Mouse (Mus musculus) hindbrain, embryonic 14.5 days (tissue): Measurements from ENCODE around the gene Fads2. TPM values are rescaled to one million over a fixed set of nuclear protein-coding genes. Genes with fewer than 3 reads are reported as not detected.
A peak's percentile ranks its signal among the peaks of the same experiment; 100 is the strongest.

Experiments used
- ATAC-seq: fragments of 200-750 bp; cut with Nextera tagmentation; 2 replicates; pipeline ENCODE4 v1.8.0; 2017; ENCODE audit warnings: moderate number of reproducible peaks, mild to moderate bottlenecking, moderate TSS enrichment, moderate library complexity; ENCODE audit not compliant: low FRiP score
- DNase-seq: peaks from one replicate; pipeline ENCODE4 v3.0.0-alpha.2; 2015; ENCODE audit warnings: low spot score
- H3K27ac ChIP-seq: fragments of 300-500 bp; sonication (generic); 2 replicates; pipeline ENCODE4 v1.5.1; 2014; ENCODE audit warnings: mild to moderate bottlenecking, moderate library complexity
- H3K27me3 ChIP-seq: fragments of 300-500 bp; sonication (generic); 2 replicates; pipeline ENCODE4 v1.6.1; 2014; ENCODE audit warnings: mild to moderate bottlenecking, low read length, mixed read lengths; ENCODE audit not compliant: control insufficient read depth, insufficient read depth
- H3K36me3 ChIP-seq: fragments of 300-500 bp; sonication (generic); replicated peaks from 2 replicates; pipeline ENCODE4 v1.6.1; 2014; ENCODE audit not compliant: control insufficient read depth, insufficient read depth
- H3K4me1 ChIP-seq: fragments of 300-500 bp; sonication (generic); replicated peaks from 2 replicates; pipeline ENCODE4 v1.6.1; 2014; ENCODE audit warnings: antibody characterized with exemption, low read length, mixed read lengths; ENCODE audit not compliant: control insufficient read depth, insufficient read depth
- H3K4me2 ChIP-seq: fragments of 300-500 bp; sonication (generic); replicated peaks from 2 replicates; pipeline ENCODE4 v1.6.1; 2014; ENCODE audit warnings: mild to moderate bottlenecking, moderate library complexity
- H3K4me3 ChIP-seq: fragments of 300-500 bp; sonication (generic); replicated peaks from 2 replicates; pipeline ENCODE4 v1.5.1; 2014; ENCODE audit warnings: mild to moderate bottlenecking, low read length
- H3K9ac ChIP-seq: fragments of 300-500 bp; sonication (generic); 2 replicates; pipeline ENCODE4 v1.6.1; 2014
- H3K9me3 ChIP-seq: fragments of 300-500 bp; sonication (generic); 2 replicates; pipeline ENCODE4 v1.6.1; 2016; ENCODE audit warnings: low read length; ENCODE audit not compliant: control insufficient read depth
- WGBS: fragments of 180-500 bp; shearing (Covaris S2); extraction: QIAGEN DNeasy Blood & Tissue Kit; methylation state at CpG from one replicate; pipeline ENCODE4 v1.1.7; 2014; 5-methylcytosine and 5-hydroxymethylcytosine counted together
- polyA plus RNA-seq: library from polyadenylated mRNA; unstranded; fragments of >200 nt; fragmentation: Nextera tagmentation; extraction: Ambion mirVana; gene quantifications from 2 replicates; pipeline ENCODE4 v1.2.1, GENCODE M21; 2014

The Fads2 gene
- polyA plus RNA-seq, 1 experiment from 2014 or later = 70.5 TPM

- Histone ChIP-seq H3K4me2 (peak overlapping the region; percentile 83), H3K4me3 (peak overlapping the region; percentile 51), H3K9me3 (no peaks in the 10 kb centered on the region), H3K27ac (peak overlapping the region; percentile 44; the same call in 1 of the 2 replicates), H3K36me3 (no peaks in the 10 kb centered on the region), H3K9ac (peak overlapping the region; percentile 75), H3K27me3 (no peaks in the 10 kb centered on the region), H3K4me1 (peaks cover 17% of the 10 kb centered on the region)
- WGBS = 6% methylated on average over 39 of the region's 44 CpGs
- DNase-seq (peak; percentile 77), ATAC-seq (peak; percentile 94)
Measured at GRCm38 (mm10) chr19:10017637-10018526, 83.7 kb downstream of the Fads2 start.

- Histone ChIP-seq H3K27ac (no peak overlapping the region), H3K4me1 (peaks cover 17% of the 10 kb centered on the region), H3K36me3 (no peaks in the 10 kb centered on the region), H3K4me3 (no peak overlapping the region), H3K9ac (no peak overlapping the region), H3K4me2 (no peak overlapping the region), H3K27me3 (no peaks in the 10 kb centered on the region), H3K9me3 (no peaks in the 10 kb centered on the region)
- 87% methylated on average over 4 of the region's 4 CpGs for WGBS
- DNase-seq (no peak), ATAC-seq (no peak)
Measured at GRCm38 (mm10) chr19:10016151-10016550, 85.4 kb downstream of the Fads2 start.

- Histone ChIP-seq H3K36me3 (no peaks in the 10 kb centered on the region), H3K4me1 (peaks cover 17% of the 10 kb centered on the region), H3K27me3 (no peaks in the 10 kb centered on the region), H3K9ac (no peak overlapping the region), H3K27ac (no peak overlapping the region), H3K9me3 (no peaks in the 10 kb centered on the region), H3K4me3 (no peak overlapping the region), H3K4me2 (no peak overlapping the region)
- DNase-seq = no peak
- WGBS = 82% methylated on average over 4 of the region's 4 CpGs
- ATAC-seq = no peak
Measured at GRCm38 (mm10) chr19:10015442-10015841, 86.1 kb downstream of the Fads2 start.

- Histone ChIP-seq H3K4me3 (no peak overlapping the region), H3K9me3 (no peaks in the 10 kb centered on the region), H3K27ac (no peak overlapping the region), H3K4me2 (no peak overlapping the region), H3K9ac (no peak overlapping the region), H3K4me1 (peaks cover 17% of the 10 kb centered on the region), H3K27me3 (no peaks in the 10 kb centered on the region), H3K36me3 (no peaks in the 10 kb centered on the region)
- WGBS = 82% methylated on average over 13 of the region's 13 CpGs
- no peak for ATAC-seq
- DNase-seq = no peak
Measured at GRCm38 (mm10) chr19:10014824-10015223, 86.7 kb downstream of the Fads2 start.

- ATAC-seq (no peak), DNase-seq (no peak)
- Histone ChIP-seq H3K36me3 (no peaks in the 10 kb centered on the region), H3K4me1 (peaks cover 12% of the 10 kb centered on the region), H3K4me3 (no peak overlapping the region), H3K9me3 (no peaks in the 10 kb centered on the region), H3K4me2 (no peak overlapping the region), H3K27me3 (no peaks in the 10 kb centered on the region), H3K9ac (no peak overlapping the region), H3K27ac (no peak overlapping the region)
- 73% methylated on average over 5 of the region's 5 CpGs for WGBS
Measured at GRCm38 (mm10) chr19:10013913-10014312, 87.6 kb downstream of the Fads2 start.

GRCm38 (mm10) chr19:10013348-10013747 lies 88.2 kb downstream of the Fads2 start:
- H3K4me3 ChIP-seq = no peak overlapping the region
- no peaks in the 10 kb centered on the region for H3K9me3 ChIP-seq
- no peak overlapping the region for H3K4me2 ChIP-seq
- H3K27me3 ChIP-seq = no peaks in the 10 kb centered on the region
- WGBS = 45% methylated on average over 3 of the region's 3 CpGs
- no peak overlapping the region for H3K9ac ChIP-seq
- DNase-seq = no peak
- no peak overlapping the region for H3K27ac ChIP-seq
- H3K36me3 ChIP-seq = no peaks in the 10 kb centered on the region
- ATAC-seq = no peak
- peaks cover 7% of the 10 kb centered on the region; the same call in 1 of the 2 replicates for H3K4me1 ChIP-seq

GRCm38 (mm10) chr19:10012827-10013278 lies 88.7 kb downstream of the Fads2 start:
- no peak for DNase-seq
- Histone ChIP-seq H3K4me2 (no peak overlapping the region), H3K4me1 (0 out of 2 replicates have a peak, but pooled peaks cover 7% of the 10 kb centered on the region), H3K4me3 (no peak overlapping the region), H3K27me3 (no peaks in the 10 kb centered on the region), H3K9ac (no peak overlapping the region), H3K36me3 (no peaks in the 10 kb centered on the region), H3K27ac (no peak overlapping the region), H3K9me3 (no peaks in the 10 kb centered on the region)
- WGBS = 59% methylated on average over 6 of the region's 6 CpGs
- ATAC-seq = no peak

Other genes starting within 250 kb of the Fads2 start
- 18.9 and 22.6 TPM in 2 replicates for gene Incenp, start 202.2 kb downstream of the Fads2 start, polyA plus RNA-seq
- gene Fth1, start 121.1 kb downstream of the Fads2 start, polyA plus RNA-seq = 1,735 and 1,844 TPM in 2 replicates
- 2.3 and 2.6 TPM in 2 replicates for gene Best1, start 100.1 kb downstream of the Fads2 start, polyA plus RNA-seq
- gene Rab3il1, start 100.1 kb downstream of the Fads2 start, polyA plus RNA-seq = 19.3 and 23.8 TPM in 2 replicates
- 24.7 and 25.7 TPM in 2 replicates for gene Fads3, start 60.2 kb downstream of the Fads2 start, polyA plus RNA-seq
- gene Fads1, start 81.1 kb upstream of the Fads2 start, polyA plus RNA-seq = 148 and 156 TPM in 2 replicates
- 324 and 357 TPM in 2 replicates for gene Tmem258, start 102.3 kb upstream of the Fads2 start, polyA plus RNA-seq
- gene Fen1, start 102.4 kb upstream of the Fads2 start, polyA plus RNA-seq = 24.2 and 24.8 TPM in 2 replicates
- 1.1 and 1.3 TPM in 2 replicates for gene Myrf, start 139.0 kb upstream of the Fads2 start, polyA plus RNA-seq
- gene Dagla, start 203.1 kb upstream of the Fads2 start, polyA plus RNA-seq = 9.9 and 10.2 TPM in 2 replicates